Mouse (Mus musculus): ENCODE results near the gene Lilra6. TPM values are rescaled to one million over a fixed set of nuclear protein-coding genes. Genes with fewer than 3 reads are reported as not detected.
"Not testable (repeated sequence)": the region's sequence is repeated elsewhere in the genome, so short reads cannot be mapped to it uniquely, and the experiment has no call there.

Gene Lilra6
- not detected in 2 replicates for polyA plus RNA-seq (2016; fragmentation: Nextera tagmentation; extraction: Ambion mirVana)

DNA sequence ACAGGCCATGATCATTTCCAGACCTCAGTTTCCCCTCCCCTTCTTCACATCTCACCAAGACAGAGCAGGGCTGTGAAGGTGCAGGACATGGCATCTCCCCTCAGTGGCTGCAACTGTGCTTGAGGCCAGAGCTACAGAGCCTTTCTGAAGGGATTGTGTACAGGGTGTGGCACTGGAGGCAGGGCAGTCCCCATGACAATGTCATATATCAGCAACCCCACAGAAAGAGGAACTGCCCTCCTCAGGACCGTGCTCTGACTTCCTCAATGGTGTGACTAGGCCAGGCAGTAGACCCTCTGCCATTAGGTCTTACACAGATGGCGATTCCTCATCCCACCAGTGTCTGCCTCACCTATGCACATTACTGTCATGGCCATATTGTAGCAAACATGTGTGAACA lies at the start of gene Lilra6:
Lilra6 (minus strand) TSS at position 117 of the 400 bp plus-strand sequence.
- not testable (repeated sequence) for H3K27me3 ChIP-seq (ENCODE audit: low read depth, poor library complexity, severe bottlenecking); DNase-seq (ENCODE audit: low spot score); H3K36me3 ChIP-seq; H3K9me3 ChIP-seq (replicated peaks); H3K27ac ChIP-seq; H3K4me1 ChIP-seq; H3K4me3 ChIP-seq
- WGBS, result 74% methylated on average over 2 of the region's 2 CpGs

DNA sequence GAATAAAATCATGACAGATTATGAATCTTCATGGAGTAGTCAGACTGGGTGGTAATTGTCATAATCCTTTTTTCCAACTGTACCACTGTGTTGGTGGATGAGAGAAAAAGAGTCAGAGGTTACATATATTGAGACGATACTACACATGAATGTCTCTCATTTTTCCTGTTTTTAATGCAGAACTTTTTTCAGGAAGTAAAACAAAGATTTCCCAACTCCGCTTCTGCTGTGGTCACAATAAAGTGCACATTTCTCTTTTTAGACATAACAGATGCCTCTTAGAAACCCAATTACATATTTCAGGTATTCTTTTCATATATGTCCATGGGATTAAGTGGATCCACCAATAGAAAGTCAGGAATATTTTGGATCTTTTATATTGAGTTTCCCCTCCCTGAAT lies 46.7 kb upstream of the Lilra6 start:
- H3K4me3 ChIP-seq, result no peak overlapping the region
- no peaks in the 10 kb centered on the region for H3K4me1 ChIP-seq
- DNase-seq (ENCODE audit: low spot score), result no peak
- whole genome bisulfite sequencing, result 89% methylated on average over 2 of the region's 2 CpGs
- H3K36me3 ChIP-seq, result no peaks in the 10 kb centered on the region
- no peaks in the 10 kb centered on the region for H3K27me3 ChIP-seq (ENCODE audit: low read depth, poor library complexity, severe bottlenecking)
- H3K9me3 ChIP-seq (replicated peaks), result no peaks in the 10 kb centered on the region
- no peak overlapping the region for H3K27ac ChIP-seq

DNA sequence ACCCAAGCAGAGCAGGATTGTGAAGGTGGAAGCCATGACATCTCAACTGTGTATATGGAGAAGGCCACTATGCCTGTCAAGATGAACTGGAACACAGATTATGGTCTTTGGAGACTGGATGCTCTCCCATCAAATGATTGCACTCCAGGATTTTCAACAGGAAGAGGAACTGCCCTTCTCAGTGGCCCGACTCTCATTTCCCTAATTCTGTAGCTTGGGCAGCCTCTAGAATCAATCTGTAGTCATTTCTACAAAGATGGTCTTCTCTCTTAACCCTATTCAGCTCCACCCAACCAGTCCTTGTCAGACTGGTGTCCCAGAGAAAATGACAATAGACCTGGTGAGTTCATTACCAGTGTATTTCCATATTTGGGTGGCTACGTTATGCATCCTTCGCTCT lies 42.1 kb upstream of the Lilra6 start:
- Histone ChIP-seq H3K36me3 (no peaks in the 10 kb centered on the region), H3K9me3 (replicated peaks) (no peaks in the 10 kb centered on the region), H3K4me1 (no peaks in the 10 kb centered on the region), H3K27ac (no peak overlapping the region), H3K27me3 (ENCODE audit: low read depth, poor library complexity, severe bottlenecking) (no peaks in the 10 kb centered on the region), H3K4me3 (no peak overlapping the region)
- DNase-seq (ENCODE audit: low spot score), result no peak
- 94% methylated on average over 3 of the region's 3 CpGs for WGBS

DNA sequence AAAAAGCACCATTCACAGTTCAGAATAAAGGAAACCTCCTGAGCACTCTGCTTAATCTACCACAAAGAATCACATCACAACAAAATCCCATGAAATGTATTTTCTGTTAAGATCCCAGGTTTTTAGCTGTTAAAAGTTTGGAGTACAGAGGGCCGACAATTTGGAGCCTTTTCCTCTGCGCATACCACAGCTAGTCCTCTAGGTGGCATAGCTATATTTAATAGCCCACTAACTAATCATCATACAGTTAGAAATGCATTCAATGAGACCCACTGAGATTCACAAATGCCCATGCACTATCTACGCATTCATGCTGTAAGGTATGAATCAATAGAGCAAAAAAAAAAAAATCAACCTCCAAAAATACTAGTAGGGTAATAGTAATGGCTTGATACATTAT lies 33.9 kb upstream of the Lilra6 start:
- Histone ChIP-seq H3K27ac (no peak overlapping the region), H3K27me3 (ENCODE audit: low read depth, poor library complexity, severe bottlenecking) (no peaks in the 10 kb centered on the region), H3K4me1 (no peaks in the 10 kb centered on the region), H3K4me3 (no peak overlapping the region), H3K9me3 (replicated peaks) (no peaks in the 10 kb centered on the region), H3K36me3 (no peaks in the 10 kb centered on the region)
- 78% methylated on average over 3 of the region's 3 CpGs for WGBS
- DNase-seq (ENCODE audit: low spot score), result no peak

DNA sequence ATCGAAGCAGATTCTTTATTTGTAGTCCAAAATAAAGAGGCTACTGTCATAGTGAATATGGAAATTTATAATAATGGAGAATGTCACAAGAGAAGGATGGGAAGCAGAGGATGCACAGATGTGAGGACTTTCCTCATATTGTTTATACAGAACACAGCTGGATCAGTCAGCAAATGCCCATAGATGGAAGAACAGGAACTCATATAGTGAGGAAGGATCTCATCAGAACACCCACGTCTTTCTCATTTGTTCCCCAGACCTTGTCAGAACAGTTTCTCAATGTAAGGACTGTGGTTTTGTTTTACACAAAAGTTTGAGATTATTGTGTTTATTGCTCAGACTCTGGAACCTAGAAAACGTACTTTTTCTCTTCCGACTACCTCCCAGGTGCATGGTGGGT lies 32.9 kb upstream of the Lilra6 start:
- 82% methylated on average over 4 of the region's 4 CpGs for WGBS
- no peak for DNase-seq (ENCODE audit: low spot score)
- no peaks in the 10 kb centered on the region for H3K36me3 ChIP-seq

DNA sequence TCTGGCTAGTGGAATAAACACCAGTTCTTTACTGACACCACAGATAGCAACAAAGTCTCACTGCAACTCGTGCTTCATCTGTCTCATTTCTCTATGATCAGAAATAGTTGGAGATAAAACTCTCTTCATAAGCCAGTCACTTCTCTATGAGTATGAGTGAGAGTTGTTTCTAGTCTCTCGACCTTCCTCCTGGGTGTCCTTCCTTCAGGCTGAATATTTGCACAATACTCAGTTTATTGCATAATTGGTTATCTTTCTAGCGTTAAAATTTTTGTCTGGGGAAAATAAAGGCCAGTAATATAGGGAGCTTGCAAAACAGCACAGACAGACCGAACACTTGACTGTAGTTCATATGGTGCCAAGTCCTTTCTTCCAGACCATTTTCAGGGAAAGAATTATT lies 30.8 kb upstream of the Lilra6 start:
- Histone ChIP-seq H3K9me3 (replicated peaks) (no peaks in the 10 kb centered on the region), H3K27me3 (ENCODE audit: low read depth, poor library complexity, severe bottlenecking) (no peaks in the 10 kb centered on the region), H3K4me1 (no peaks in the 10 kb centered on the region), H3K27ac (no peak overlapping the region), H3K36me3 (no peaks in the 10 kb centered on the region), H3K4me3 (no peak overlapping the region)
- WGBS, result 78% methylated on average over 4 of the region's 4 CpGs
- no peak for DNase-seq (ENCODE audit: low spot score)

More for the DNA sequence above, 32.9 kb upstream of the Lilra6 start:
- no peak overlapping the region for H3K4me3 ChIP-seq
- no peaks in the 10 kb centered on the region for H3K27me3 ChIP-seq (ENCODE audit: low read depth, poor library complexity, severe bottlenecking)
- H3K27ac ChIP-seq, result no peak overlapping the region
- no peaks in the 10 kb centered on the region for H3K9me3 ChIP-seq (replicated peaks)
- no peaks in the 10 kb centered on the region for H3K4me1 ChIP-seq

DNA sequence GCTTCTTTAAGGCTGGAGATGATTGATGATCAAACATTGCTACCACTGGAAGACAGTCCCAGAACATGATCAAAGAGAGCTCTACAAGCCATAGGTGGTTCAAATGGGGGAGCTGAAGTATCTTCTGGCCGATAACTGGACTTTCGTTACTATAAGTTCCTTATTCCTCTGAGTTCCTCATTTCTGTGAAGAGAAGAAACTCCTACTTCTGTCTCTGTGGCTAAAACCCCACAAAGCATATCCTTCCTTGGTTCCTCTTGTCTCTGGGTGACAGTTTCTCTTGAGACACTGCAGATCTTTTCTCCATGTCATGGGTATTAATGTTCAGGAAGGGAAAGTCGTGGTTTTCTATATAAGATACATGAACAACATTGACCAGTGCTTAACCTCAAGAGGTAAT lies 25.6 kb upstream of the Lilra6 start:
- no peaks in the 10 kb centered on the region for H3K36me3 ChIP-seq
- no peaks in the 10 kb centered on the region for H3K27me3 ChIP-seq (ENCODE audit: low read depth, poor library complexity, severe bottlenecking)
- DNase-seq (ENCODE audit: low spot score), result no peak
- no peak overlapping the region for H3K27ac ChIP-seq
- WGBS, result 80% methylated on average over 3 of the region's 3 CpGs
- no peaks in the 10 kb centered on the region for H3K4me1 ChIP-seq
- H3K9me3 ChIP-seq (replicated peaks), result no peaks in the 10 kb centered on the region
- no peak overlapping the region for H3K4me3 ChIP-seq

DNA sequence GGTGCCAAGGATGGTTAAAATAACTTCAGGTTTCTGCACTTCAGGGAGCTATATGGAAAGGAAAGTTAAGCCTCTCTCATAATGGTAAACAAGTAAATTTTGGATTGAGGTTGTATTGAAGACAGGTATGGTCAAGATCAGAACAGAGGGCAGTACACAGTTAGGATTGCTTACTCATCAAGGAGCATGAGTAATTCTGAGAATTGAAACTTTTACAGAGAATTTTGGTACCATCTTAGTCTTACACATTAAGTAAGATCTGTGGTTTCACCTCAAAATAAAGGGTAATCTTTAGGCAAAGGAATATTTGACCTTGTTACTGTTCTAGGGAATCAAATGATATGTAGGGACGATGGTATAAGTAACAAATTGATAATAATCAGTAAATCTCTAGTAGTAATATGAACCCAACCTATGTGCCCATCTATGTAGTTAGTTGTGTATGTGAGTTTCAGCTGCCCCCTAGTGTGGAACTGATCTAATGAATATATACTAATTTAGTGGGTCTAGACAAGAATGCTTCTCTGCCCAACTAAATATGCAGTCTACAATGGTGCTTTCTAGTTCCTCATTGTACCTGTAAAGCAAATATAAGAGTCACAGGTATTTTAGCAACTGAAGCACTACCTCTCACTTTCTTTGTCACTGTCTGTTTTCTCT lies 24.7 kb upstream of the Lilra6 start:
- DNase-seq (ENCODE audit: low spot score), result no peak
- Histone ChIP-seq H3K36me3 (no peaks in the 10 kb centered on the region), H3K27ac (no peak overlapping the region), H3K9me3 (replicated peaks) (no peaks in the 10 kb centered on the region), H3K4me3 (no peak overlapping the region), H3K27me3 (ENCODE audit: low read depth, poor library complexity, severe bottlenecking) (no peaks in the 10 kb centered on the region), H3K4me1 (no peaks in the 10 kb centered on the region)
- 69% methylated on average over 1 of the region's 1 CpGs for WGBS

DNA sequence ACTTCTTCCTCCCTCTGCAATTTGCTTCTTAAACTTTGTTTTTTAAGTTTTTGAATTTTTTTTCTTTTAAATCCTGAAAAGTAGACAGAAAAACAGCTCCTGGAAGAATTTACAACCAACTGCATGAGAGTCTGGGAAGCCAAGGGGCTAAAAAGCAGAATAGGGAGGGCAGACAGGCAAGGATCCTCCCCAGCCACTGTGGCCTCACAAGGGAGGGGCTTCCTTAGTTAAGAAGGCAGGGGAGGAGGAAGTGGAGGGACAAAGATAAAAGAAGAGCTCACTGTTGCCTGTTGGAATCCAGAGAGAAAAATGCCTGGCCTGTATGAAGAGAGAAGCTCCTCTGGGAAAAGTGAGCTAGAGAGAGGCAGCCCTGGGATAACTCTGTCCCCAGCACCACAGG lies 20.2 kb upstream of the Lilra6 start:
- DNase-seq (ENCODE audit: low spot score); H3K36me3 ChIP-seq; H3K4me3 ChIP-seq; H3K27ac ChIP-seq; H3K4me1 ChIP-seq; H3K27me3 ChIP-seq (ENCODE audit: low read depth, poor library complexity, severe bottlenecking); H3K9me3 ChIP-seq (replicated peaks): not testable (repeated sequence)

DNA sequence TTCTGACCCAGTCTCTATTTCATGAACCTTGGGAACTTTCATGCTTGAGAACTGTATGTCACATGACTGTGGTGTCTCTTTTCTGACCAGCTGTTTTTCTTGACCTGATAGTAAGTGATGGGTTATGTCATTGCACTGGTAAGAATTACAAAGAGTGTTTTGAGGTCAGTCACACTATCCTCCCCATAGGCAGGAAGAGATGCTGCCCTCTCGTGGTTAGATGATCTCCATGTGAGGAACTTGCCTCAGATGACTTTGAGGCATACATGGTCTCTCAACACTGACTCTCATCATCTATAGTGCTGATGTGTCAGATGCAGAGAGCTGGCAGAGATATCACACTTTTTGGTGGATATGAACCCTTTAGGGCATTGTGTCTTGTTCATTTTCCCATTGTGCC lies 11.6 kb downstream of the Lilra6 start:
- Histone ChIP-seq H3K4me3 (no peak overlapping the region), H3K27ac (no peak overlapping the region), H3K9me3 (replicated peaks) (no peaks in the 10 kb centered on the region), H3K36me3 (no peaks in the 10 kb centered on the region), H3K27me3 (ENCODE audit: low read depth, poor library complexity, severe bottlenecking) (no peaks in the 10 kb centered on the region), H3K4me1 (no peaks in the 10 kb centered on the region)
- DNase-seq (ENCODE audit: low spot score), result no peak
- WGBS, result 28% methylated on average over 1 of the region's 1 CpGs

DNA sequence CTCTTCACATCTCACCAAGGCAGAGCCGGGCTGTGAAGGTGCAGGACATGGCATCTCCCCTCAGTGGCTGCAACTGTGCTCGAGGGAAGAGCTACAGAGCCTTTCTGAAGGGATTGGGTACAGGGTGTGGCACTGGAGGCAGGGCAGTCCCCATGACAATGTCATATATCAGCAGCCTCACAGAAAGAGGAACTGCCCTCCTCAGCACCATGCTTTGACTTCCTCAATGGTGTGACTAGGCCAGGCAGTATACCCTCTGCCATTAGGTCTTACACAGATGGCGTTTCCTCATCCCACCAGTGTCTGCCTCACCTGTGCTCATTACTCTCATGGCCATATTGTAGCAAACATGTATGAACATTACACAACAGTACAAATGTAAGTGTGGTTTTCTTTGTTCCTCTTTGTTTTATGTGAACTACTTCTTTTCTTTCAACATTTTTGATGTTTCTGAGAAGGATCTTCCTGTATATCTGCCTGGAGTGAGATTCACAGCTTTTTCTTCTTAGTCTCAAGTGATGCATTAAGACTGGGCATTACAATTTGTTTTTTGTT lies 17.2 kb downstream of the Lilra6 start, which contains the start of gene Gm14548:
Gm14548 (minus strand) TSS at position 85 of the 555 bp plus-strand sequence.
- not testable (repeated sequence) for H3K9me3 ChIP-seq (replicated peaks); H3K27me3 ChIP-seq (ENCODE audit: low read depth, poor library complexity, severe bottlenecking); H3K4me1 ChIP-seq; H3K27ac ChIP-seq; H3K4me3 ChIP-seq; DNase-seq (ENCODE audit: low spot score); H3K36me3 ChIP-seq
- WGBS, result 64% methylated on average over 3 of the region's 3 CpGs

DNA sequence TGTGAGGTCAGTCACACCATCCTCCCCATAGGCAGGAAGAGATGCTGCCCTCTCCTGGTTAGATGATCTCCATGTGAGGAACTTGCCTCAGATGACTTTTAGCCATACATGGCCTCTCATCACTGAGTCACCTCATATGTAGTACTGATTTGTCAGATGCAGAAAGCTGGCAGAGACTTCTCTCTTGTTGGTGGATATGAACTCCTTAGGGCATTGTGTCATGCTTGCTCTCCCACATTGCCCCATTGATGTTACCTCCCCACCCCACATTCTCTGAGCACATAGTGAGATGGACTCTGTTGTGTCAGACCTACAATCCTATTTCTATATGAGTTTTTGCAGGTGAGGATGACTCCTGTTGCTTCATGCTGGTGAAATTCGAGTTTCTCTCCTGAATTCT lies 40.3 kb downstream of the Lilra6 start:
- not testable (repeated sequence) for H3K36me3 ChIP-seq; H3K9me3 ChIP-seq (replicated peaks); H3K4me1 ChIP-seq; H3K4me3 ChIP-seq; H3K27me3 ChIP-seq (ENCODE audit: low read depth, poor library complexity, severe bottlenecking); H3K27ac ChIP-seq; DNase-seq (ENCODE audit: low spot score)
- WGBS, result no CpG with 5 or more reads among the region's 1 CpGs

All from limb, embryonic 10.5 days (tissue).